Mouse (Mus musculus): ENCODE results near the gene Depdc1a.

GRCm38 (mm10) chr3:159475465-159475864 lies 19.8 kb upstream of the Depdc1a start:
- TF ChIP-seq ZMIZ1 (IDR thresholded peaks at IDR 0.05; ENCODE audit: low read depth, low read length), result no peak
- TF ChIP-seq POLR2AphosphoS2 (IDR thresholded peaks at IDR 0.05; ENCODE audit: low read depth, low read length), result no peak
- TF ChIP-seq CTCF (conservative IDR thresholded peaks at IDR 0.05 in 1 of 2, IDR thresholded peaks at IDR 0.05 in 1 of 2; ENCODE audit: low read depth in 2 of 2, low read length in 2 of 2), result no peak

All from CH12.LX (cell line).